8 mouse cellular contexts compared by ENCODE assay signal in the genomic region with DNA sequence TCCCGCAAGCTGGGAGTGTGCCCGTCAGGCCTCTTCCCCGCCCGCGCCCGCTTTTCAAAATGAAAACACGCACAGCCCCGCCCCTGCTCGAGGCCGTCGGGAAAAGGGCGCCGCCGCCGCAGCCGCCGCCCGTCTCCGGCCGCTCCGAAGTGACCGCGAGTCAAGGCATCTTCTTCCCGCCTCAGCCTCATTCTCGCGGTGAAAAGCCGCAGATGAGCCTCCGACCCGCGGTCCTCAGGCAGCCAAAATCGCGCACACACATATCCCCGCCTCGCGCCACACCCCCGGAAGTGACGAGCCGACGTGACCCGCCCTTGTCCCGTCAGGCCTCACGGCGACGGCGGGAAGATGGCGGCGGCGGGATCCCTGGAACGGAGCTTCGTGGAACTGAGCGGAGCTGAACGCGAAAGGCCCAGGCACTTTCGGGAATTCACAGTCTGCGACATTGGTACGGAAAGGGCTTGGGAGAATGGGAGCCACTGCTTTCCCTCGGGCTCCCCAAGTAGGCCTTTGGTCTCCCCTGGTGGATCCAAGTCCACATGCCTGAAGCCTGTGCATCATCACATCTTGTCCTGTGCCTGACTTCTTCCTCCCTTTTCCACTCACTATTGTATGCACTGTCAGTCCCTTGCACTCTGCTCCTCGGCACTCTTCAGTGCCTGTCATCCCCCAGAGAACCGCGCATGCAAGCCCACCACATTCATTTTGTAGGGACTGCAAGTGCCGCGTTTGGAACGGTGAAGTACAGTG. TPM values are rescaled to one million over a fixed set of nuclear protein-coding genes. Genes with fewer than 3 reads are reported as not detected.
DNase-seq lines count a peak whose midpoint lies in the region; ATAC-seq and TF ChIP-seq lines count a peak whose summit lies in the region.

No protein-coding gene starts in this region.

- no peaks in the 10 kb centered on the region for H3K9me3 ChIP-seq in hindbrain, postnatal 0 days (ENCODE audit: low read length)

- H3K36me3 ChIP-seq in hindbrain, postnatal 0 days (ENCODE audit: insufficient read depth, low read length), result peaks cover 5% of the 10 kb centered on the region; the same call in 1 of the 2 replicates

- H3K4me1 ChIP-seq in hindbrain, postnatal 0 days (ENCODE audit: insufficient read depth, low read length), result peaks cover 13% of the 10 kb centered on the region; the same call in 1 of the 2 replicates

- peak; percentile 97 for ATAC-seq in common myeloid progenitor, adult 5-6 weeks (replicated peaks; ENCODE audit: low read depth, poor library complexity, severe bottlenecking)
- ATAC-seq in hindbrain, postnatal 0 days, result peak; percentile 98
- peak; percentile 99 for ATAC-seq in megakaryocyte, adult 5-6 weeks (ENCODE audit: poor library complexity, severe bottlenecking)

- peak; percentile 98 for DNase-seq in ZHBTc4 (ENCODE audit: low read depth, low spot score)
- DNase-seq in gastrocnemius, adult 2 months, result peak; percentile 95
- DNase-seq in hindbrain, postnatal 0 days (ENCODE audit: low spot score), result peak; percentile 96
- DNase-seq in left cerebral cortex, adult 2 months (ENCODE audit: extremely low spot score in 1 of 2, low spot score in 2 of 2), result peak; percentile 89 to 94
- peak; percentile 92 to 93 for DNase-seq in right cerebral cortex, adult 2 months (ENCODE audit: low spot score in 2 of 2)
- DNase-seq in urinary bladder, postnatal 14 days (ENCODE audit: low spot score), result peak; percentile 95

- peak overlapping the region; percentile 93 for H3K4me2 ChIP-seq in hindbrain, postnatal 0 days (ENCODE audit: low read depth, low read length)

- peak overlapping the region; percentile 93 for H3K27ac ChIP-seq in gastrocnemius, adult 2 months
- peak overlapping the region; percentile 89 for H3K27ac ChIP-seq in hindbrain, postnatal 0 days
- peak overlapping the region; percentile 95 for H3K27ac ChIP-seq in left cerebral cortex, adult 2 months

- intact Hi-C loops in gastrocnemius, adult 2 months (cut with DNase I), result loop anchor here (2.0 to 5.0 kb wide), 2 partner anchors 97 to 204 kb away; partner anchors contain the start of gene Ptprj
- intact Hi-C loops in left cerebral cortex, adult 2 months (cut with DNase I), result loop anchor here (1.0 to 2.0 kb wide), 2 partner anchors 98 to 204 kb away; partner anchors contain the start of gene Ptprj

- H3K4me3 ChIP-seq in gastrocnemius, adult 2 months, result peak overlapping the region; percentile 79
- peak overlapping the region; percentile 82 for H3K4me3 ChIP-seq in hindbrain, postnatal 0 days (ENCODE audit: low read length)
- H3K4me3 ChIP-seq in left cerebral cortex, adult 2 months, result peak overlapping the region; percentile 80

- TF ChIP-seq CTCF in gastrocnemius, adult 2 months (IDR thresholded peaks at IDR 0.05), result no peak
- peak; percentile 24; the same call in 1 of the 2 replicates for TF ChIP-seq CTCF in hindbrain, postnatal 0 days (IDR thresholded peaks at IDR 0.05; ENCODE audit: low read depth)
- no peak for TF ChIP-seq CTCF in left cerebral cortex, adult 2 months (IDR thresholded peaks at IDR 0.05)

- H3K27me3 ChIP-seq in hindbrain, postnatal 0 days (ENCODE audit: insufficient read depth, low read length), result no peaks in the 10 kb centered on the region

- H3K9ac ChIP-seq in hindbrain, postnatal 0 days (replicated peaks; ENCODE audit: low read length), result peak overlapping the region; percentile 67

- under 1% methylated on average over 63 of the region's 63 CpGs for WGBS in hindbrain, postnatal 0 days

RNA-seq across cellular contexts. Expression of gene Nup160, which starts 2.2 kb away (rescaled TPM):
- 40.7 and 80.8 TPM in 2 replicates for total RNA-seq in common myeloid progenitor, adult 5-6 weeks (2017)
- 10 to 100 TPM; 11.2 to 12.5 TPM for total RNA-seq in gastrocnemius, adult 2 months (2021)
- total RNA-seq in hindbrain, postnatal 0 days (2014; rRNA removed), result 13.5 and 14.3 TPM in 2 replicates
- polyA plus RNA-seq in hindbrain, postnatal 0 days (2015; fragmentation: Nextera tagmentation; extraction: Ambion mirVana), result 12.4 and 13.7 TPM in 2 replicates
- total RNA-seq in left cerebral cortex, adult 2 months (2021), result 10 to 100 TPM; 15.2 to 25.4 TPM
- 50.0 and 55.9 TPM in 2 replicates for total RNA-seq in megakaryocyte, adult 5-6 weeks (2015)
- 40.3 and 41.6 TPM in 2 replicates for total RNA-seq in megakaryocyte, adult 5-6 weeks (2017)

Comparison
In these comparisons a context has a peak if more than half of its experiments do, and no peak if none do; other contexts are left out.
1. Peak in every context shown above with its lines: DNase-seq, ATAC-seq, H3K4me3 ChIP-seq and H3K27ac ChIP-seq.